In the genomic region with DNA sequence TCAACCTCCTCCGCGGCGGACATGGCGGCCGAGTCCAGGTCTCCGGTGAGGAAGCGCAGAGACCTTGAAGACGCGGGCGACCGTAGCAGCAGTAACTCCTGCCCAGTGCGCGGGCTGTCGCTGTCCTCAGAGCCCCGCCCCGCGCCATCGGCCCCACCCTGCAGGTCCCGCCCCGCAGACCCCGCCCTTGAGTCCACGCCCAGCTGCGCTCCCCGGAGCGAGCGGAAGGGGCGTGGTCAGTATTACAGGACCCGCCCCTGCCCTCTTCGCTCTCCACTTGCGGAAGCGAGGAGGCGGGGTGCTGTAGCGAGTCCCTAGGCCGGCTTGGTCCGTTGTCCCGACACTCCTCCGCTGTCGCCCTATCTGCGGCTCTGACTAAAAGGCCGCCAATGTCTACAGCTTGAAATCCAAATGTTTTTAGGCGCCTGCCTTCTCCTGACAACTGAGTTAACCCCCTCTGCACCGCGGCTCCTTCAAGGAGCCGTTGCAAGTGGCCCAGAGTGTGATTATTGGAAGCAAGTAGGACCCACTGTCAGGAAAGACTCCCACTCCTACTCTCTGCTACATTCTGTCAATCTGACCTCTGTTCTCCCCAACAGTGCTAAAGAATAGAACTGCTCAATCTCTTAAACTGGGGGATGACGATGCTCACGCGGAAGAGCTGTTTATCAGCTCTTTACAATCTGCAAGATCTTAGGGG, we compare ENCODE assay signal across 8 mouse cellular contexts. TPM values are rescaled to one million over a fixed set of nuclear protein-coding genes. Genes with fewer than 3 reads are reported as not detected.
DNase-seq lines count a peak whose midpoint lies in the region; ATAC-seq and TF ChIP-seq lines count a peak whose summit lies in the region.

No protein-coding gene starts in this region.

- H3K9me3 ChIP-seq in heart, embryonic 10.5 days = no peaks in the 10 kb centered on the region
- H3K9me3 ChIP-seq in kidney, embryonic 14.5 days (ENCODE audit: control insufficient read depth, low read length) = no peaks in the 10 kb centered on the region
- no peaks in the 10 kb centered on the region for H3K9me3 ChIP-seq in limb, embryonic 15.5 days
- no peaks in the 10 kb centered on the region for H3K9me3 ChIP-seq in midbrain, postnatal 0 days (ENCODE audit: low read length)

- no peaks in the 10 kb centered on the region for H3K27me3 ChIP-seq in heart, embryonic 10.5 days (ENCODE audit: insufficient read depth, poor library complexity, severe bottlenecking)
- H3K27me3 ChIP-seq in kidney, embryonic 14.5 days (ENCODE audit: control insufficient read depth, insufficient read depth, low read length) = no peaks in the 10 kb centered on the region
- H3K27me3 ChIP-seq in limb, embryonic 15.5 days = no peaks in the 10 kb centered on the region
- no peaks in the 10 kb centered on the region for H3K27me3 ChIP-seq in midbrain, postnatal 0 days (ENCODE audit: insufficient read depth, low read length)

- peaks cover 18% of the 10 kb centered on the region for H3K36me3 ChIP-seq in heart, embryonic 10.5 days
- H3K36me3 ChIP-seq in kidney, embryonic 14.5 days (ENCODE audit: control insufficient read depth, insufficient read depth, low read length) = peaks cover 21% of the 10 kb centered on the region
- H3K36me3 ChIP-seq in limb, embryonic 15.5 days = peaks cover 14% of the 10 kb centered on the region
- H3K36me3 ChIP-seq in midbrain, postnatal 0 days (ENCODE audit: insufficient read depth, low read length) = peaks cover 12% of the 10 kb centered on the region

- H3K9ac ChIP-seq in kidney, embryonic 14.5 days (ENCODE audit: low read depth, low read length) = peak overlapping the region; percentile 81
- H3K9ac ChIP-seq in limb, embryonic 15.5 days = peak overlapping the region; percentile 82
- peak overlapping the region; percentile 91 for H3K9ac ChIP-seq in midbrain, postnatal 0 days (replicated peaks; ENCODE audit: low read length, poor library complexity, severe bottlenecking)

- TF ChIP-seq CTCF in brain, embryonic 14.5 days (IDR thresholded peaks at IDR 0.05; ENCODE audit: borderline replicate concordance, extremely low read depth, insufficient read depth, insufficient read length) = no peak
- peak; percentile 31; the same call in 1 of the 2 replicates for TF ChIP-seq CTCF in midbrain, postnatal 0 days (IDR thresholded peaks at IDR 0.05)

- peak; percentile 98 for DNase-seq in CD4-positive, CD25-positive, alpha-beta regulatory T cell, adult 2 months (ENCODE audit: low read depth, low spot score)
- peak; percentile 98 for DNase-seq in brain, embryonic 14.5 days (ENCODE audit: low read depth)
- DNase-seq in heart, embryonic 10.5 days (ENCODE audit: low spot score) = peak; percentile 99
- peak; percentile 97 for DNase-seq in midbrain, postnatal 0 days (ENCODE audit: low spot score)
- peak; percentile 95 for DNase-seq in spleen, postnatal 36 days (ENCODE audit: low spot score in 2 of 2)

- WGBS in heart, embryonic 10.5 days = under 1% methylated on average over 47 of the region's 47 CpGs
- WGBS in kidney, embryonic 14.5 days = under 1% methylated on average over 40 of the region's 47 CpGs
- WGBS in limb, embryonic 15.5 days = under 1% methylated on average over 47 of the region's 47 CpGs
- WGBS in midbrain, postnatal 0 days = under 1% methylated on average over 47 of the region's 47 CpGs

- H3K4me2 ChIP-seq in kidney, embryonic 14.5 days (replicated peaks; ENCODE audit: low read depth, low read length) = peak overlapping the region; percentile 45
- peak overlapping the region; percentile 67 for H3K4me2 ChIP-seq in limb, embryonic 15.5 days
- H3K4me2 ChIP-seq in midbrain, postnatal 0 days (ENCODE audit: low read depth, low read length, poor library complexity, severe bottlenecking) = peak overlapping the region; percentile 79

- H3K4me3 ChIP-seq in heart, embryonic 10.5 days = peak overlapping the region; percentile 91
- peak overlapping the region; percentile 76 for H3K4me3 ChIP-seq in kidney, embryonic 14.5 days (ENCODE audit: low read length)
- peak overlapping the region; percentile 94 for H3K4me3 ChIP-seq in limb, embryonic 15.5 days
- H3K4me3 ChIP-seq in midbrain, postnatal 0 days (ENCODE audit: low read depth, low read length) = peak overlapping the region; percentile 83

- H3K4me1 ChIP-seq in heart, embryonic 10.5 days = peaks cover 11% of the 10 kb centered on the region
- H3K4me1 ChIP-seq in kidney, embryonic 14.5 days (ENCODE audit: control insufficient read depth, insufficient read depth, low read length) = peaks cover 7% of the 10 kb centered on the region
- H3K4me1 ChIP-seq in limb, embryonic 15.5 days = peaks cover 12% of the 10 kb centered on the region
- peaks cover 7% of the 10 kb centered on the region for H3K4me1 ChIP-seq in midbrain, postnatal 0 days (ENCODE audit: insufficient read depth, low read length)

- peak; percentile 96 for ATAC-seq in erythroblast, adult 5-6 weeks (replicated peaks; ENCODE audit: low FRiP score, poor library complexity, severe bottlenecking)
- peak; percentile 99 for ATAC-seq in kidney, embryonic 14.5 days (ENCODE audit: low FRiP score, low TSS enrichment)
- ATAC-seq in limb, embryonic 15.5 days (ENCODE audit: insufficient number of reproducible peaks, low FRiP score, low TSS enrichment, low read depth) = peak; percentile 99
- ATAC-seq in midbrain, postnatal 0 days (ENCODE audit: low FRiP score) = peak; percentile 98

- H3K27ac ChIP-seq in heart, embryonic 10.5 days = peak overlapping the region; percentile 95
- peak overlapping the region; percentile 78 for H3K27ac ChIP-seq in kidney, embryonic 14.5 days (ENCODE audit: low read depth, low read length)
- peak overlapping the region; percentile 91 for H3K27ac ChIP-seq in limb, embryonic 15.5 days
- peak overlapping the region; percentile 74 for H3K27ac ChIP-seq in midbrain, postnatal 0 days (ENCODE audit: low read depth, low read length)

- peak; percentile 44; the same call in 1 of the 2 replicates for TF ChIP-seq POLR2A in brain, embryonic 14.5 days (IDR thresholded peaks at IDR 0.05; ENCODE audit: borderline replicate concordance, extremely low read depth, insufficient read depth, insufficient read length, poor library complexity, severe bottlenecking)

RNA-seq across cellular contexts. Expression of a gene that starts 22.5 kb away (rescaled TPM):
- polyA plus RNA-seq in brain, embryonic 14.5 days (2012; rRNA removed) = 27.1 and 31.4 TPM in 2 replicates
- 41.8 and 71.3 TPM in 2 replicates for total RNA-seq in erythroblast, adult 5-6 weeks (2015; ENCODE audit: low replicate concordance)
- 33.5 and 38.6 TPM in 2 replicates for total RNA-seq in erythroblast, adult 5-6 weeks (2017; ENCODE audit: low replicate concordance)
- polyA plus RNA-seq in heart, embryonic 10.5 days (2016; fragmentation: Nextera tagmentation; extraction: Ambion mirVana) = 37.7 and 39.5 TPM in 2 replicates
- 61.0 and 110 TPM in 2 replicates for polyA plus RNA-seq in kidney, embryonic 14.5 days (2014; fragmentation: Nextera tagmentation; extraction: Ambion mirVana)
- polyA plus RNA-seq in limb, embryonic 15.5 days (2015; fragmentation: Nextera tagmentation; extraction: Ambion mirVana) = 98.9 and 103 TPM in 2 replicates
- 20.6 and 31.0 TPM in 2 replicates for total RNA-seq in midbrain, postnatal 0 days (2014; rRNA removed)
- 11.3 and 12.3 TPM in 2 replicates for polyA plus RNA-seq in midbrain, postnatal 0 days (2015; fragmentation: Nextera tagmentation; extraction: Ambion mirVana)

RNA-seq across cellular contexts. Expression of a gene that starts 57.4 kb away (rescaled TPM):
- 31.2 and 37.1 TPM in 2 replicates for polyA plus RNA-seq in brain, embryonic 14.5 days (2012; rRNA removed)
- 0.58 and 0.63 TPM in 2 replicates for total RNA-seq in erythroblast, adult 5-6 weeks (2015; ENCODE audit: low replicate concordance)
- 2.7 TPM in 1 of 2 replicates, not detected in the other for total RNA-seq in erythroblast, adult 5-6 weeks (2017; ENCODE audit: low replicate concordance)
- polyA plus RNA-seq in heart, embryonic 10.5 days (2016; fragmentation: Nextera tagmentation; extraction: Ambion mirVana) = 2.3 and 2.5 TPM in 2 replicates
- 2.8 and 4.0 TPM in 2 replicates for polyA plus RNA-seq in kidney, embryonic 14.5 days (2014; fragmentation: Nextera tagmentation; extraction: Ambion mirVana)
- polyA plus RNA-seq in limb, embryonic 15.5 days (2015; fragmentation: Nextera tagmentation; extraction: Ambion mirVana) = 2.3 and 2.6 TPM in 2 replicates
- 18.2 and 22.4 TPM in 2 replicates for total RNA-seq in midbrain, postnatal 0 days (2014; rRNA removed)
- 2.7 TPM in 2 replicates for polyA plus RNA-seq in midbrain, postnatal 0 days (2015; fragmentation: Nextera tagmentation; extraction: Ambion mirVana)

Comparison
In these comparisons a context has a peak if more than half of its experiments do, and no peak if none do; other contexts are left out.
1. Peak in every context shown above with its lines: DNase-seq, ATAC-seq, H3K4me3 ChIP-seq and H3K27ac ChIP-seq.